Mouse (Mus musculus) embryo, embryonic 11 days (tissue): ENCODE measurements at regions not wholly inside any gene's neighbourhood (a gene's known extent, or its start where the extent isn't known, plus 50 kb on each side); places are given as distances from the start of the nearest gene placed in this dataset.
A peak's percentile ranks its signal among the peaks of the same experiment; 100 is the strongest.

Experiments
- DNase-seq: peaks from one replicate; pipeline ENCODE4 v3.0.0-alpha.2; 2015

DNA sequence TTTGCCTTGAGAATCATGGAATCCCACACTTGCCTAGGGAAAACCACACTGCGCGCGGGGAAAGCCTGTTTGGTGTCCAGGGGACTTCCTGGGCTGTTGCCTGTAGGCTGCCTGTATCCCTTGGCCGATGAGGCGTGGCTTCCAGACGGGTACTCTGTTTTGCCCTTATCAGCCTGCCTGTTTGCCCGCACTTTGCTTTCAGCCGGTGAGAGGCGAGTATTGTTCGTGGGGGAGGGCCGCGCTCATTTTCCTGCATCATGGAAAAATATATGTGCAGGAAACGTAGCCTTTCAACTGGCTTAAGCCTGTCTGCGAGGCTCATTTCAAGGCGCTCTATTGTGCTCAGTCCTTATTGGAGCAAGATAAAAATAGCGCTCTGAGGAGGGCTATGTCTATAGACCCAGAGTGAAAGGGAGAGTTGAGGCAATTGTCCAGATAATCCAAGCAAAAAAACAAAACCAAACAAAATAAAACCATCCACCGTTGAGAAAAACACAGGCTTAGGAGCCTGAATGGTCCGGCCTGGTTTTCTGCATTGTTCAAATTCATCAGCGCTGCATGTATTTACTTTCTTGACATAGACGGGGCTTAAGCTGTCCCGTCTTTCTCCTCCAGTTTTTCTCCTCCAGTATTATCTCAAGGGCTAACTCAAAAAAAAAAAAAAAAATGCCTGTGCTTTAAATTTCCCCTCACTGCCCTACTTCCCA lies 67.9 kb downstream of the Klf5 start:
- peak; percentile 51 for DNase-seq

DNA sequence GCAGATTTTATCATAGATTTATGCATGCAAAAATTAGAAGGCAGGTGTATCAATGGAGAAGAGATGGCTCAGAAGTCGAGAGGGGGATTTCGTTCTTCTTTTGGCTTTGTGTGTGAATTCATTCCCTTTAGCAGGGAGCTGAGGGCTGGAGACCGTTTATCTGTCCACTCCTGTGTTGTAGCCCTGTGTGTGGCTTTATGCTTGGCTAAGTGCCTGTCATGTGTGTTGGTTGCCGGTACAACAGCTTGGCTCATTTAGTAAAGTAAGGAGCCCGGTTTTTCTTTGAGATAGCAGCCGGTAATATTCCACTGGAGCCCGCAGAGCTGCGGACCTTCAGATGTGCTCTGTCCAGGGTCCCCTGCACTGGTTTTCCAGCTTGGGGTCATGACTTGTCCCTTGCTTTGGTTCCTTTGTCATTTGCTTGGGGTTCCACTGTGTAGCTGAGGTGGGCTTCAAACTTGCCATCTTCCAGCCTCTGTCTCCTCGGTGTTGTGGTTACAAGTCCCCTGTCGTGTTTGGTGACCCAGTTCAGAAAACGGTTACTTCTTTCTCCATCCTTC lies 68.6 kb downstream of the Klf5 start:
- DNase-seq = no peak

DNA sequence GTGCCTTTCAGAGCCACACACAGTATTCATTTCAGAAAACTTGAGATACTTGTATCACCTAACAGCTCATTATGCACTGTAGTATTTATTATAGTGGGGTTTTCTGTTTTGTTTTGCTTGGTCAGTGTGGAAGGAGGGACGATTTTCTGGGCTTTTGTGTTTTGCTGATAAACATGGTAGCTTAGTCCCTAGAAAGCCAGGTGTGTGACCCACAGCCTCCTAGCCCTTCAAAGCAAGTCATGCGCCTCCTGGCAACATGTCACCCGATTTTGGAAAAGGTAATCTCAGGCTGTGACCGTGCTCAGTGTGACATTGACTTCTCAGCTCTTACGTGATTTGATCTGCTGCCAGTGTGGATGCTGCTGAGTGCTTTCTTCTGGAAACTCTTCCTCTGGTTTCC lies 70.9 kb downstream of the Klf5 start:
- no peak for DNase-seq

DNA sequence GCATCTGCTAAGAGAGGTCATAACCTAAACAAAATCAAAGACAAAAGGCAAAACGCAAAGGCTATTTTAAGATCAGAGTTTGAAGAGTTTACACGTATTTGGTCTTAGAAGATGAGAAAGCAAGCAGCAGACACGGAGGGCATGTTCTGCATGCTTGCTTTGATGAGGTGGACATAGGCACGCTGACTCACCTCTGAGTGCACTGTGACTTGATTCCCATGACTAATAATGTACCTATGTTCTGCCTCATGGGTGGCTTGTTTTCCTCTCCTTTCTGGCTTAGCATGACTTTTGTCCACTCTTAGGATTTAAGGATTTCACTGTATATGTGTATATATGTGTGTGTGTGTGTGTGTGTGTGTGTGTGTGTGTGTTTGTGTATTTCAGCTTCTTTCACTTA lies 75.2 kb downstream of the Klf5 start:
- no peak for DNase-seq

DNA sequence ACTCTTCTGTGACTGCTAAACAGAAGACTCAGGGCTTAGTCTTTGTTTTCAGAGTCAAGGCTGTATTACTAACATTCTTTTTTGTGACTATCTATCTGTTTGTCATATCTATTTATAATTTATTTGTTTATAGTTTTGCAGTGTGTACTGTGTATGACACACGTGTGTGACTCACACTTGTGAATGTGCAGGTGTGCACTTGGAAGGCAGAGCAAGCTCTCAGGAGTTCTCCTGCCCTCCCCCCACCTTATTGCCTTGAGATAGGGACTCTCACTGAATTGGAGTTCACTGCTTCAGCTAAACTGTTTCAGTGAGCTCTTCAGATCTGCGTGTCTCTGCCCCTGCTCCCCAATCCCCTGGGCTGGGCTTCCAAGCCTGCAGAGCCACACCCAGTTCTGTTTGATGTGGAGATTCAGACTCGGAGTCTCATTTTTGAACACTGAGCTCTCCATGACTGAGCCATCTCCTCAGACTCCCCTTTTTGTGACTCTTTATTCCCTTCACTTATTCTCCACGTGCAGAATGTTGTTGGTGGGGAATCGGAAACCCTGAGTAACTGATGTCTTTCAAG lies 76.6 kb downstream of the Klf5 start:
- DNase-seq = no peak

DNA sequence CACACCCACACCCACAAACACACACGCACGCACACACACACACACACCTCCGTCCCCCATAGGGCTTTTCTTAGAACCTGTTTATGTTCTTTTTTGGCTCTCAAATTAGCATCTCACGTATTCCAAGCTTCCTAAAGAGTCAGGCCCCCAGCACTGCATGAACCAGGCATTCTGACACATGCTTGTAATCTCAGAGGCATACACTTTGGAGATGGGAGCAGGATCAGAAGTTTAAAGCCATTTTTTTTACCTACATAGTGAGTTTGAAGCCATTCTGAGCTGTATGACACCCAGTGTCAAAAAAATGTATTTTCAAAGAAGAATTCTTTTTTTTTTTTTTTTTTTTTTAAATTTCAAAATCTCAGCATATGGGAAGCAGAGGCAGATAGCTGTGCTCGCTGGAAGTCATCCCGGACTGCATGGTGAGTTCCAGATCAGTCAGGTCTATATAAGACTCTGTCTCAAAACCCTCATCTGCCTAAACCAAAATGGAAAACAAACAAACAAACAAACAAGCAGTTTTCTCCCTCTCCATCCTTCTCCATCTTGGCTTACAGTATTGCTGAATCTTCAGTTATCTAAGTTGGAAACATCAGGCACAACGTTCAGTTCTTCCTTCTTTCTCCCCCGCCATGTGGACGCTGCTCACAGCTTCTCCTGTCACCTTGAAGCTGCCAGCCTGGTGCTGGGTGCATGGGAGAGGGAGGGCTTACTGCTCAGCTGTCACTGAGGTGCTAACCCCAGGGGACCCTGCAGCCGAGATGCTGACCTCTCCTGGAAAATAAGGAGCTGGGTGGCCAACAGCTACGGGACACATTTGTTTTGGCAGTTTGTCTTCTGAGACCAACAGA lies 78.4 kb downstream of the Klf5 start:
- DNase-seq = no peak

DNA sequence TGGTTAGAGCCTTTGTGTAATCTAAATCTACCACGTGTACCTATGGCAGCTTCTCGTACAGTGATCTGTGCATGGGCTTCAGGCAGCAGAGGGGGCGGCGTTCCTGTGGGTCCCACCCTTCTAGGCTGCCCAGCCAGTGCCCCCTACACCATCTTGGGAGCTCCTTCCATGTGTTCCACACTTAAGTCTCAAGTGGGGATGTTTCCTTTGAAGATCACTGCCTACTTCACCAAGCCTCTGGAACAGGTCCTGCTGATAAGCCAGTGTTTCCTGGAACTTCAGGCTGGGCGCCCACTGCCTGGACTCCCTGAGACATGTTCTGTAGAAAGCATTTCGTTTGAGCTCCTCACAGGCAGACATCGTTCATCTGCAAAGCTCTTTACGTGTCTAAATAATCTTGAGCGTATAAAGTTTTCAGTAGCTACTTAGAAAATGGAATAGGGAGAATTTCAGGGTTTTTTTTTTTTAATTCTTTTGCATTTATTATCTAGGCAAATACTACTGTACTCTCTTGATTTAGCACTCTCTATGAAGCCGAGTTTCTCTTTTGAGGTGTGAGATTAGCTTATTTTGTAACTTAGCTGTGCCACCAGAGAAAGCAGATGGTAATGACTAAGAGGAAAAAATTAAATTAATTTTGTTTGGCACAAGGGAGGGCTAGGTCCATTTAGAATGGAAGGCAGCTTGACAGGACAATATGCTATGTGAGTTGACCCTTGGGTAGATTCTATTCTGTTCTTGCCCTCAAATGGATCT lies 82.9 kb downstream of the Klf5 start:
- DNase-seq = no peak

DNA sequence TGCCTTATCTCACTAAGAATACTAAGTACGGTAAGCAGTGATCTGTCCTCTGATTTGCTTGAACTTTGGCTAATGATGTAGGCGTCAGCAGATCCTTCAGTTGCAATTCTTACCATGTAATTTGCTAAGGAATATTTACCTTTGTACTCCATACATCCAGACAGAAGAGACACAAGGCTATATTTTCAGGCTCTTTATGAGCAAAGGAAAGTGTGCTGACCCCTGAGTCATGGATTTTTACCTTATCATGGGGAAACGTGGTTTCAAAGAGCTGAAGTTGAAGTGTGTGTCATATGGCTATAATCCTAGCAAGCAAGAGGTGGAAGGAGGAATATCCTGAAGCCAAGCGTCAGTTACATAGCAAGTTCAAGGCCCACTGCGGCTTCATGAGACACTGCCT lies 83.6 kb downstream of the Klf5 start:
- no peak for DNase-seq

DNA sequence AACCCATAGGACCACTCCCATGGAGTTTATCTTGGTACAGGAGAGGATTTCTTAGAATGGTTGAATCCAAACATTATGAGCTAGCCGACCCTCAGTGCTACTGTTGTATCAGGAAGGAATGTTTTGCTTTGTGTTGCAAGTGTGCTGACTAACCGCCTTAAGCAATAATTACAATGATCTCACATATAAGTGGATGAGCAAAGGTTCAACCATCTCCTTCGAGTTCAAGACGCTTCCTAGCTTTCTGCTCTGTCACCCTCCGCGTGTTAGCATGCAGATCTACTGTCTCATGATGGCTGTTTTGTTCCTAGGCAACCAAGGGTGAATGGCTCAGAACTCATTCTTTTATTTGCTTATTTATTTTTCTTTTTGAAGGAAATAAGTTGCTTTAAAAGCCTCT lies 84.7 kb downstream of the Klf5 start:
- no peak for DNase-seq

DNA sequence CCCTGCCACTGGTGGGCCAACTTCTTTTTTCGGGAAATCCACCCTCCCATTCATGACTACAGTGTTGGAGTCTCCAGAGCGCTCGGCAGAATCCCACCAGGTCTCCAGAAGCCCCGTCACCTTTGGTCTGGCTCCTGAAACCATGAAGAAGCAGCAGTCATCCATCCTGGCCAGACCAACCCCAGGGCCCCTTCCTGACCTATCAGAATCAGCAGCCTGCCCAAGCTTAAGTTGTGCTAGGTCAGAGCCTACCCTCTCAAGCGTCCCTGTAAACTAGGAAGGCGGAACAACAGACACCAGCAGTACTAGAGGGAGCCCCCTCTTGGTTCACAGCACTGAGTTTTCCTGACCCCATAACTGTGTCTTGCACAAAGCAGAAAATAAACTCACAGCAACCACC lies 89.1 kb downstream of the Klf5 start:
- DNase-seq = no peak

DNA sequence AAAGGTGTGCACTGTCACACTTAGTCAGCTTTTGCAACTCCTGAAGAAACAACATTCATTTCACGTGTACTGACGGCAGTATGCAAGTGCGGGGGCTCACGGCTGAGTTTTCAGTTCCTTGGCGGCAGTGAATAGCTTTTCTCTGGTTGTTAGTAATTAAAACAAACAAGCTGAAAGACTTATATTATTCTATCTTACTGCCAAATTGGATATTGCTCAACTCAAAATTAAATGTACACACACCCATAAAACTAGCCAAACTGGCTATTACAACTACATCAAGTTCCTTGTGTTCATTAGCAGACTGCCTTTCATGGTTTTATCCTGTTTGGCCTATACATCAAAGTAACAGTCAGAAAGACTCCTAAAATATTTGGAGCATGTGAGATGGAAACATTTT lies 90.8 kb downstream of the Klf5 start:
- DNase-seq = no peak

DNA sequence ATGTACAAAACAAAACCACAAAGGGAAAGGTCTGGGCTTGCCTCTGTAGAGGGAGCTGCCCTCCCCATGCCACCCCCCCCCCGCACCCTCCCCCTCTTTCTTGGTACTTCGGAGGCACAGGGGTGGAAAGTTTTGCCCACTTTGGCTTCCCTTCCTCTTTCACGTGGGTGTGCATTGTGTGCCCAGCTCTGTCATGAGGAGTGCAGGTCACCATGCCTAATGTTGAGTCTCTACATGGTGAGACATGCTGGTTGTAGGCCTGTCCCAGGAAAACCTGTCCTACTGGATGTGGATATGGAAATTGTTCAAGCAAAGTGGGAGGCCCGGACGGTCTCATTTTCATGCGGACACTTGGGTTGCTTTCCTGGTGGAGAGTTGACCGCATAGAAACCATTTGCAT lies 93.2 kb downstream of the Klf5 start:
- DNase-seq = no peak

DNA sequence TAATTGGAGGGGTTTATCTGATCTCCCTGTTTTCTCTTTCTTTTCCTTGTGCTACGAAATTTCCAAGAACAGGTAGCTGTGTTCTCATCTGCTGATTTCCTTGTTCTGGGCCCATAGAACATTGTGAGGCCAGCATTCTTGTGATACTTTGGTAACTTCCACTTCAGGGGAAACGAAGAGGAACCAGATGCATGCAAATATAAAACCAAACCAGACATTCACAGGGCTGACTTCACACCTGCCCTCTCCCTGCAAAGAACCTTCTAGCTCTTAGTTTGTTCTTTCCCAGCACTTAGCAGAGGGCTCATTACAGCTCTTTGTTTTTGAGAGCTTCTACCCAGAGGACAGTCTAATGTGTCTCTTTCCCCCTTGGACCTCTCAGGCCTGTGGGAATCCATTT lies 94.3 kb downstream of the Klf5 start:
- no peak for DNase-seq

DNA sequence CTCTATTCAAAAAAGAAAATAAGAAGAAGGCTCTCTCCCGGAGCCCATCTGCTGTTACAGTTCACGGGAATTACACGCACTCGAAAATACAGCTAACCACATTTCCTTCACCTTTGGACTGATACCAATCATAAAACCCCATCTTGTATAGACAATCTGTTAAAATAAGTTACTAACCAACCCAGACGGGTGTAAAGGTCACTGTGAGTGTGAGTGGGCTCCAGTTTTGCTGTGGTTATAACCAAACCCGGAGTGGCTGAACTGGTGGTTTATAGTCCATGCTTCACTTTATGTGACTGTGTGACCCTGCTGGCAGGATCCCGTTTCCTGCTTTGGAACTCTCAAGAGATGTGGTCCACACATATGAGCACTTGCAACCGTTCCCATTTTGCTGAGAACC lies 95.1 kb downstream of the Klf5 start:
- DNase-seq = no peak

DNA sequence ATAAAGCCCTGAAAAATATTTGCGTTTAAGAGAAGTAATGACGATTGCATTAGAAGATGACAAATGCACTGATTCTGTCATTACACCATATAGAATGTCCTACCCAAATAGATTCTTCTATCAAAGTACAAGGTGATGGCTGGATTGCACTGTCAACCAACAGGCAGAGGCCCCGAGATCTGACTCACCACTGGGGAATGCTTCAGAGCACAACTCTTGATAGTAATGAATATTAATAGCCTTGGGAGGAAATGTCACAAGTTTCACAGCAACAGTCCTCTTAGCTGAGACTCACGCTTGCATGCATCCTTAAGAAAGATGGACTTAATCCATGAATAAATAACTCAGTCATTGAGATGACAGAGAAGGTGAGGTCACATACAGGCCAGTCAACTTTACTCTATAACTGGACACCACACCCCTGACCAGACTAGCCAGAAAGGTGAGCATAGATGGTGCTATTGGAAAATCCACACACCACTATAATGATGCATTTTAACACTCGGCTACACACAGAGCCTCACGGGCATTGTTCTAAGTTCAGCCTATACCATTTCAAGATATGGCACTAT lies 104.8 kb downstream of the Klf5 start:
- DNase-seq = no peak

DNA sequence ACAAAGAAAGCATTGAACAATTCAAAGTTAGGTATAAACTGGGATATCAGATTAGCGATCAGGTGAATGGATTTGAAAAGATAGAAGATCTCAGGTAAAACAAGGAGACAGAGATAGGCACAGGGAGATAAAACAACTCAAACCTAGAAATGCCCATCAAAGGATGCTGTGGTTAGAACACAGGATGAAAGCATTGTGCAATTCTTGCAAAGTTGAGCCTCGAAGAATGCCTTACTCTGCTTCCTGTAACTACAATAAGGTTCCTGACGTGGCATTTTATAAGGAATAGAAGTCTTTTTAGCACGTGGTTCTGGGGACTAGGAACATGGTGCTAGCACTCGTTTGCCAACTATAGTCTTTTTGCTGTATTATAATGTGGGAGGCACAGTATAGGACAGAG lies 106.7 kb downstream of the Klf5 start:
- no peak for DNase-seq

DNA sequence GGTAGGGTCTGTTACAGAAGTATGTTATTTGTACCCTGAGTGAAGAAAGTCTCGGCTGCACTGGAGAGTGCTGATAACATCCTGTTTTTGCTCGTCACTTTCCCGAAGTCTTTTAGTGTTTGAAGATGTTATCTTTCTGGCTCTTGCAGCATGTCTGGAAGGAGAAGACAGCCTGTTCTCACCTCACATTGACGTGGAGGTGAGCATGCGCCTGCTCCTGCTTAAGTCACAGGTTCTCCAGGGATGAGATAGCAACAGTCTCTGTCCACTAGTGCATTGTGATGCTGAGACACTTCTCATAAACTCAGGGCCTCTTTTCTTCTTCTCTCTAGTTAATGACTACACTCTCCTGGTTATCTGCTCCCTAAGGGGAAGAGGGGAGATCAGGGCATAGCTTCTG lies 113.3 kb downstream of the Klf5 start:
- DNase-seq = no peak

DNA sequence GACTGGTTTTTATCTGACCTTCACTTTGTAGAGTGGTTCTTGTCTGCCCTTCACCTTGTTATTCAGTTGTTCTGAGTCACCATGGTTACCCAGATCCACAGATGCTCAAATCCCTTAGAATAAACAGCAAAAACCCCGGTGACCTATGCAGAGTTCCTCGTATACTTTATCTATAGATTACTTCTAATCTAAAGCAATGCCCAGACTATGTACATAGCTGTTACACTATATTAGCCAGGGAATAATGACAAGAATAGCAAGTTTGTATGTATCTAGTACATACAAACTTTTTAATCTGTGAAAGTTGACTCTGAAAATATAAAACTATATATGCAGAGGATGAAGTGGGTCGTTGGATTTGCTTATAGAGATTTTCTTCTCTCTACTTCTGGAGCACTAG lies 117.7 kb downstream of the Klf5 start:
- no peak for DNase-seq

DNA sequence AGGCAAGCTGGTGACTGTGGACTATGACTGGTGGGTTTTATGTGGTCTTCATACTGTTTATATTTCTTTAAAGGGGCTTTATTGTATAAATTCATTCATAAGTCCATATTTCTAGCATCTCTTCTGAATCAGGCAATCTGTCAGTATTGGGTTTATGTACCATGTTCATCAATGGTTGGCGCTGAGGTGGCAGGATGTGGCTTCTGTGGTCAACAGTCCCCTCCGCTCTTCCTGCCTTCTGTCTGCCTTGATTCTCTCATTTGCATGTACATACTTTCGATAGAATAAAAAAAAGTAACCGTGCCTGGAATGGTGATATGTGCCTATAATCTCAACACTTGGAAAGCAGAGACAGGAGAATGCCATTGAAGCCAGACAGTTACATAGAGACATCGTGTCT lies 120.5 kb downstream of the Klf5 start:
- no peak for DNase-seq

DNA sequence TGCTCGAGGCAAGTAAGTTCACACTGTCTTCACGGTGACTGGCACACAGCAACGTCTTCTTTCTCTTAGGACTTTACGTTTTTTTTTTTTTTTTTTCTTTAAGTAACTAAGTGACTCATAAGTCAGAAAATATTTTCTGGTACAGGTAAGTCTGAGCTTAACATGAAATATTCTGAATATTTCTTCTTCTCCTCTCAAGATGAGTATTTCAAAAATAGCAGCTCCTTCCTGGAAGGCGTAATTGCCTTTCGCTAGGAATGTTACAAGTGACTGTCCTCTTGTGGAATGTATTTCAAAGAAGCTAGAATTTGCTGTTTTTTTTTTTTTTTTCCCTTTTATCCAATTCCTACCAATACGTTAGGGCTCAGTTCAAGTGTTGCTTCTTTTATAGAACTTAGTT lies 124.8 kb downstream of the Klf5 start:
- no peak for DNase-seq

DNA sequence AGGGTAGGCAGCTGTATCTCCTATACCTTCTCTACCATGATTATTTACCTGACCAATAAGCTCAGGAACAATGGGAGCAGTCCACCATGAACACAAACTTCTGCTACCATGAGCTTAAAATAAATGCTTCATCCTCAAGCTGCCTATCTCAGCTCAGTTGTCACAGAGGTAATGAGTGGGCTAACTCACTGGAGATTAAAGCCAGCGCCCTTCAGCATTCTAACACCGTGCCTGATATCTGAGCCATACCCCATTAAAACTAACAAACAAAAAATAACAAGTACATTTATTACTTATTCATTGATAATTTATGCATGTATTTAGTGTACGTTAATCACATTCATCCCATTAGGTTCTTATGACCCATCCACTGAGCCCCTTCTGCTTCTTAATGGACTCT lies 128.6 kb downstream of the Klf5 start:
- no peak for DNase-seq

DNA sequence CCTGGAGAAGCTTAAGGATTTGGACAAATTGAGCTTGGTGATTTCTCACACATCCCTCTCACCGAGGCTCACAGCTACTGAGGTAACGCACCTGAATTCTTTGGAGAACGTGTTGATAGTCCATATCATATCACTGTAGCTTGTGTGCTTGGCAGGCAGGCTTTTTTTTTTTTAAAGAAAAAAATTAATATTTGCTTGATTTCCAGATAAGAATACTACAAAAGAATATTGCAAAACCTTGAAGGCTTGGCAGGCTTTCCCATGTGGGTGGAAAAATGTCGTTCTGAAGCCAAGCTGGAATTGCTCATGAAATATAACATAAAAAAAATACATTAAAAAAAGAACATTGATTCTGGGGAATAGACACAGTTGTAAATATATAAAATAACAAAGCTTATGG lies 131.8 kb downstream of the Klf5 start:
- DNase-seq = no peak

DNA sequence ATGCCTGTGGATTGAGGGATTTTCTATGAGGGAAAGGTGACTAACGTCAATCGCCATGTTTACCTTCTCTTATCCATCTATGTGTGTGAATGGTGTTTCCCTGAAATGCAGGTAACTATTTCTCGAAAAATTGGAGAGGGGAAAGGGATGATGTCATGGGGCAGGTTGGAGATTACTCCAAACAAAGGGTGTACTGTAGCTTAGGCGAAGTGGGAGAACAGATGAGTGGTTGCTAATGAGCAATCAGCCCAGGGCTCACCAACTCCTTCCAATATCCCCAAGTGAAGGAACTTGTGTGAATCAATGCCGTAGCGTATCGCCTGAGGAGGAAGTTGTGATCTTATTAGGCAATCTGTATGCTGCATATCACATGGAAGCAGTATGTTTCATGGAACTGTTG lies 133.2 kb downstream of the Klf5 start:
- no peak for DNase-seq
